Mouse (Mus musculus): ENCODE results near the gene Fam13a. TPM values are rescaled to one million over a fixed set of nuclear protein-coding genes. Genes with fewer than 3 reads are reported as not detected.

The Fam13a gene
- polyA plus RNA-seq, 1 experiment: 23.5 TPM

DNA sequence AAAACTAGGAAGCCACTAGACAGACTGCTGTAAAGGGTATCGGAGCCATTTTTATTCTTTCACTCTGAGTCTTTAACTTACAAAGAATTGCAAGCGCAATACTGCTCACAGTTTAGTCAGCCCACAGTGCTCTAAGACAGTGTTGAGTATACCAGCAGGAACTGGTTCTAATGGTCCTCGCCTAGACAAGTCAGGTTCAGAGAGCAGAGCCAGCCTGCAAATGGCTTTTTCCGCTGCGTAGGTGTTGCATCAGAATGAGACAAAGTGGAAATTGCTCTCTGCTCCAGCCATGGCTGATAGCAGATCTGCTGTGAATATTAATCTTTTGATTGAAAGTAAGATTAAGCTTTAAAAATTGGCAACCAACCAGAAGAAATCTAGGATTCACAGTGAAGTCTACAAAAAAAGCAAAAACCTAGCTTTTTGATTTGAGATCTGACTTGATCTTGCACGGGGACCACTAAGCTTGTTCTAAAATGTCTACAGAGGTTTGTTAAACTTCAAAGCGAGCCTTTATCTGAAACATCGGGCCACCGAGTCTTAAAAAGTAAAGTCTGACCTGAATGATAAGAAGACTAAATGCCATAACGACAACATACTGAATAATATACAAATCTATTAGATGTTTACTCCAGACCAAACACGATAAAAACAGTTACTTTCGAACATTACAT, 91.7 kb downstream of the Fam13a start:
- 60% methylated on average over 12 of the region's 12 CpGs for WGBS
- DNase-seq: peak in 1 of 2 experiments; percentile 25
- Histone ChIP-seq H3K4me3 (replicated peaks; ENCODE audit: insufficient read depth, low read depth, low read length) (no peak overlapping the region), H3K27ac (ENCODE audit: insufficient read depth, low read length) (no peak overlapping the region; the same call in 1 of the 2 replicates), H3K4me1 (ENCODE audit: control insufficient read depth, insufficient read depth, low read length) (peaks cover 14% of the 10 kb centered on the region), H3K27me3 (ENCODE audit: control insufficient read depth, insufficient read depth, low read length) (no peaks in the 10 kb centered on the region)
- no peak for TF ChIP-seq CTCF (IDR thresholded peaks at IDR 0.05; ENCODE audit: borderline replicate concordance, insufficient read depth, low read depth, low read length)
- TF ChIP-seq POLR2A (IDR thresholded peaks at IDR 0.05; ENCODE audit: borderline replicate concordance, insufficient read depth, low read length): no peak

DNA sequence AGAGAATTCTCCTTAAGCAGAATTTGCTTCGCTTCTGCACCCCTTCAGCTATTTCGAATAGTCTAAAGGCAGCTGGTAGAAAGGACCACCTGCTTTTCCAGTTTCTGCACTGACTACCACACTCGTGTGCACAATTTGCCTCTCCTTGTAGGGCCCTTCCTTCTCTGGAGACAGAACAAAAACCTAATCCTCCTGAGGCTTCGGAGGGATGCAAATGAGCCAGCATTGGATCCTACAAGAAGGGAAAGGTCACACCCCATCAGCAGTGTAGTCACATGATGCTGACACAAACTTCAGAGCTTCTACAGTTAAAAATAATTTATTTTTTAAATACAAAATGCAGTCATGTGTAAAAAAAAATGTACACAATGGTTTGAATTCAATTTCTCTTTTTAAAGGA, 93.2 kb downstream of the Fam13a start:
- H3K27ac ChIP-seq (ENCODE audit: insufficient read depth, low read length): no peak overlapping the region

DNA sequence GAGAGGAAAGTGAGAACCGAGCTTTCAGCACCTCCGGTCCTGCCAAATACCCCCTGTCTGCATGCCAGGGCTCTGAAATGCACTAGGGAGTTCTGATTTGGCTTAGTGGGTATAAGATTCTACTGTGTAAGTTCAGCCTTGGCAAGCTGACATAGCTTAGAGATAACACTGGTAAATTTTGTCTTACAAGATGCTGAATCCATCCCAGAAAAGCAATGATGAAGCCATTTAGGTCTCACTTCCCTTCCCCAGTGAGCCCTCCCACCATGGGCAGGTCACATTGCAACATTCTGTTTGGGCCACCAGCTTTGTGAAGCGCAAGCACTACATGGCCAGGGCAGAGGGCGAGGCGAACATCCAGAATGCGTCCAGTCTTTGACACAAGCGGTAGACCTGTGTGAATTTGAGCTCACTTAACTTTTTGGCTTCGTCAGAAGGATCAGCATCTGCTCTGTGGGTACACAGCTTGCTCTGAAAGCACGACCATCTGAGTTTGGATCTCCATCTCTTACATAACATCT, 94.4 kb downstream of the Fam13a start:
- TF ChIP-seq POLR2A (IDR thresholded peaks at IDR 0.05; ENCODE audit: borderline replicate concordance, insufficient read depth, low read length): no peak
- TF ChIP-seq CTCF (IDR thresholded peaks at IDR 0.05; ENCODE audit: borderline replicate concordance, insufficient read depth, low read depth, low read length): no peak
- H3K27ac ChIP-seq (ENCODE audit: insufficient read depth, low read length): no peak overlapping the region
- H3K4me3 ChIP-seq (replicated peaks; ENCODE audit: insufficient read depth, low read depth, low read length): no peak overlapping the region
- DNase-seq: peak; percentile 41 to 60
- H3K4me1 ChIP-seq (ENCODE audit: control insufficient read depth, insufficient read depth, low read length): peaks cover 20% of the 10 kb centered on the region
- H3K27me3 ChIP-seq (ENCODE audit: control insufficient read depth, insufficient read depth, low read length): no peaks in the 10 kb centered on the region
- WGBS: 66% methylated on average over 9 of the region's 9 CpGs

More for the DNA sequence above, 93.2 kb downstream of the Fam13a start:
- peaks cover 20% of the 10 kb centered on the region for H3K4me1 ChIP-seq (ENCODE audit: control insufficient read depth, insufficient read depth, low read length)
- 77% methylated on average over 4 of the region's 4 CpGs for WGBS
- H3K4me3 ChIP-seq (replicated peaks; ENCODE audit: insufficient read depth, low read depth, low read length): no peak overlapping the region
- TF ChIP-seq POLR2A (IDR thresholded peaks at IDR 0.05; ENCODE audit: borderline replicate concordance, insufficient read depth, low read length): no peak
- TF ChIP-seq CTCF (IDR thresholded peaks at IDR 0.05; ENCODE audit: borderline replicate concordance, insufficient read depth, low read depth, low read length): no peak
- no peaks in the 10 kb centered on the region for H3K27me3 ChIP-seq (ENCODE audit: control insufficient read depth, insufficient read depth, low read length)
- no peak for DNase-seq

DNA sequence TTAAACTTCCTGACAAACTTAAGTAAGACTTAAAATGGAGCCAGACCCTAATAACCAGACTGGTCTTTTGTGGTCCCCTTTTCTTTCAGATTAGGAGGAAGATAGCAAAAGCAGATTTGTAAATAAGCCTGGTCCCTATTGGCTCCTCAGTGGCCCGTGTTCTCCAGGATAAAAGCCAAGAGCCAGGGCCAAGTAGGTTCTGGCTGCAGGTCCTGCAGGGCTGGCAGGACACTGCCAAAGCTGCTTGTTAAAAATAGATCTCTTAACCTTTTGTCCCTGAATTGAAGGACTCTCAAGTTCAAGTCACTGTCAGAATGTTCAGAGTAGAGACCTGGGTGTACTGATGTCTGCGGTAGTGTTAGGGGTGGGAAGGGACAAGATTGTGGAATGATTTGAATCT, 96.5 kb downstream of the Fam13a start:
- Histone ChIP-seq H3K27ac (ENCODE audit: insufficient read depth, low read length) (peak overlapping the region; percentile 60), H3K27me3 (ENCODE audit: control insufficient read depth, insufficient read depth, low read length) (no peaks in the 10 kb centered on the region)
- DNase-seq: peak; percentile 79 to 91

DNA sequence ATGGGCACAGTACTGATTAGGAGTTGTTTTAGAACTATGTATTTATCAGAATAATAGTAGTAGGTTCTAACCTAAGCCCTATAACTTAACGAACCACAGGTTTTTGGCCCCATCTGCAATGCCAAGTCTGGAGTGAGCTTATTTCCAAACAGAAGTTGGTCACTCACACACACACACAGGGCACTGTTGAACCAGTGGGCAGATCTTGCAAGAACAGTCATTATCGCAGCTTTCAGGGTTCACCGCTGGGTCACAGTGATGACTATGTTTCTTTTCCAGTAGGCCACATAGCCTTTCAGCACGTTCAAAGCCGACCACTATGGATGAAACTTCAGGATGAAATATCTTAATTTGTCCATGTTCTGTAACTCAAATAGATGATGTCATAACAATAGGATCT, 101.8 kb downstream of the Fam13a start:
- H3K4me3 ChIP-seq (replicated peaks; ENCODE audit: insufficient read depth, low read depth, low read length): no peak overlapping the region
- H3K27me3 ChIP-seq (ENCODE audit: control insufficient read depth, insufficient read depth, low read length): no peaks in the 10 kb centered on the region
- TF ChIP-seq CTCF (IDR thresholded peaks at IDR 0.05; ENCODE audit: borderline replicate concordance, insufficient read depth, low read depth, low read length): no peak
- H3K27ac ChIP-seq (ENCODE audit: insufficient read depth, low read length): no peak overlapping the region
- peaks cover 5% of the 10 kb centered on the region for H3K4me1 ChIP-seq (ENCODE audit: control insufficient read depth, insufficient read depth, low read length)
- no peak for DNase-seq
- WGBS: 88% methylated on average over 5 of the region's 5 CpGs

More for the DNA sequence above, 96.5 kb downstream of the Fam13a start:
- 4% methylated on average over 2 of the region's 2 CpGs for WGBS
- TF ChIP-seq CTCF (IDR thresholded peaks at IDR 0.05; ENCODE audit: borderline replicate concordance, insufficient read depth, low read depth, low read length): no peak
- no peak for TF ChIP-seq POLR2A (IDR thresholded peaks at IDR 0.05; ENCODE audit: borderline replicate concordance, insufficient read depth, low read length)
- Histone ChIP-seq H3K4me1 (ENCODE audit: control insufficient read depth, insufficient read depth, low read length) (peaks cover 20% of the 10 kb centered on the region), H3K4me3 (replicated peaks; ENCODE audit: insufficient read depth, low read depth, low read length) (no peak overlapping the region)

DNA sequence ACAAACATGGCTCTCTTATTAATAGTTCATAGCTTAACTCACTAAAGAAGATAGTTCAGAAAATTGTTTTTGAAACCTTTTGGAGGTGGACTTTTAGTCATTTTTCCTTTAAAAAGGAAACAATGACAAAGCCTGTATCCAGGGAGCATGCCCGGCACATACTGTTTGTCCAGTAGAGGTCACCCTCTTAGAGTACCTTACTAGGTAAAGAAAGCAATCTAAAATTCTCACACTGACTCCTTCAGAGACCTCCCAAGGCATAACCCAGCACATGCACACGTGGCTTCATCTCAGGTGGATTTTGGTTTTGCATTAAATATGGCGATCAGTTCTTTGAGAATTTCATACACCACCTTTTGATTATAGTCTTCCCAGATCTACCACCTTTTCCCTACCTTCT, 102.7 kb downstream of the Fam13a start:
- no peak overlapping the region for H3K4me3 ChIP-seq (replicated peaks; ENCODE audit: insufficient read depth, low read depth, low read length)
- H3K27me3 ChIP-seq (ENCODE audit: control insufficient read depth, insufficient read depth, low read length): no peaks in the 10 kb centered on the region
- WGBS: 37% methylated on average over 3 of the region's 3 CpGs
- H3K27ac ChIP-seq (ENCODE audit: insufficient read depth, low read length): no peak overlapping the region
- no peaks in the 10 kb centered on the region for H3K4me1 ChIP-seq (ENCODE audit: control insufficient read depth, insufficient read depth, low read length)
- peak in 1 of 2 experiments; percentile 41 for DNase-seq
- TF ChIP-seq POLR2A (IDR thresholded peaks at IDR 0.05; ENCODE audit: borderline replicate concordance, insufficient read depth, low read length) (no peak), CTCF (IDR thresholded peaks at IDR 0.05; ENCODE audit: borderline replicate concordance, insufficient read depth, low read depth, low read length) (0 out of 2 replicates have a peak, but pooled peaks have one; percentile 23)

DNA sequence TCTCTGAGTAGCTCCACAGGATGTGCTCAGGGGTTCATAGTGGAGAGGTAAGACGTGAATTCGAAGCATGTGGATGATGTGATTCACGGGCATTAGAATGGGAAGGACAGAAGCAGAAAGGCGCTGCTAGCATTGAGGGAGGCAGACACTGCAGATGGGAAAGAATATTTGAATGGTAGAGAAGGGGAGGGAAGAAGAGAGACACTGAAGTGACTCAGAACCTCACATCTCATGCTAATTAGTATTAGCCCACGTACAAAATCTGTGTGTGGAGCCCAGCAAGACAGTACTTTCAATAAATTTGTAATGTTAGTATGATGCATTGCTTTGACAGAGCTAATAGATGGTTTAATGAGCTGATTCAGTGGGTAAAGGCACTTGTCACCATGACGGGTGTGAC, 103.6 kb downstream of the Fam13a start:
- no peak for DNase-seq
- H3K4me1 ChIP-seq (ENCODE audit: control insufficient read depth, insufficient read depth, low read length): no peaks in the 10 kb centered on the region
- H3K27ac ChIP-seq (ENCODE audit: insufficient read depth, low read length): no peak overlapping the region
- no peaks in the 10 kb centered on the region for H3K27me3 ChIP-seq (ENCODE audit: control insufficient read depth, insufficient read depth, low read length)
- WGBS: 83% methylated on average over 6 of the region's 6 CpGs
- no peak overlapping the region for H3K4me3 ChIP-seq (replicated peaks; ENCODE audit: insufficient read depth, low read depth, low read length)
- TF ChIP-seq CTCF (IDR thresholded peaks at IDR 0.05; ENCODE audit: borderline replicate concordance, insufficient read depth, low read depth, low read length) (no peak), POLR2A (IDR thresholded peaks at IDR 0.05; ENCODE audit: borderline replicate concordance, insufficient read depth, low read length) (no peak)

DNA sequence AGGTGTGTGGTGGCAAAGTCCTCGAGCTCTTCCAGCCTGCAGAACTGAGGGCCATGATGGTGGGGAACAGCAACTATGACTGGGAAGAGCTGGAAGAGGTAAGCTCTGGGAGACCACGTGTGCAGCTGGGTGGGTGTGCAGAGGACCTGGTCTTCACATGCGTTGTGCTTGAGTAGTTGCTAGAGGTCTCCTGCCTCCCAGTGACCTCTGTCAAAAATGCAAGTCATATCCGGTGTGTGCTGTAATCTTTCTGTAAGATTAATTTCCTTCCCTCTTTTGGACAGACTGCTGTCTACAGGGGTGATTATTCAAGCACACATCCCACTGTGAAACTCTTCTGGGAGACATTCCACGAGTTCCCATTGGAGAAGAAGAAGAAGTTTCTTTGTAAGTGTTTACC, 107.9 kb downstream of the Fam13a start:
- no peak overlapping the region for H3K4me3 ChIP-seq (replicated peaks; ENCODE audit: insufficient read depth, low read depth, low read length)
- no peaks in the 10 kb centered on the region for H3K27me3 ChIP-seq (ENCODE audit: control insufficient read depth, insufficient read depth, low read length)
- no peak for TF ChIP-seq CTCF (IDR thresholded peaks at IDR 0.05; ENCODE audit: borderline replicate concordance, insufficient read depth, low read depth, low read length)
- TF ChIP-seq POLR2A (IDR thresholded peaks at IDR 0.05; ENCODE audit: borderline replicate concordance, insufficient read depth, low read length): no peak
- H3K4me1 ChIP-seq (ENCODE audit: control insufficient read depth, insufficient read depth, low read length): no peaks in the 10 kb centered on the region
- 87% methylated on average over 5 of the region's 5 CpGs for WGBS
- no peak overlapping the region for H3K27ac ChIP-seq (ENCODE audit: insufficient read depth, low read length)
- no peak for DNase-seq
